Mouse (Mus musculus) heart, postnatal 36 days (tissue): ENCODE data around the gene Dnah8. TPM values are rescaled to one million over a fixed set of nuclear protein-coding genes. Genes with fewer than 3 reads are reported as not detected.

ENCODE experiments used
- DNase-seq, 2 experiments: peaks; one replicate each; pipeline ENCODE4 v3.0.0; 2021 to 2022
- intact Hi-C: fragments of 180-260 bp; cut with DNase I; formaldehyde crosslinking; loops from one replicate; pipeline ENCODE4 v1.15.1; 2025
- total RNA-seq, 2 experiments: library from RNA; stranded (reverse); gene quantifications; 2 replicates each; pipeline ENCODE4 v1.2.3; 2021

The Dnah8 gene
- total RNA-seq, 2 experiments from 2014 or later, result 1.2 TPM

- no peak for DNase-seq
- intact Hi-C loops, result no loop called here
These were observed 33.5 kb downstream of the Dnah8 start for GRCm38 (mm10) chr17:30657530-30658151.

GRCm38 (mm10) chr17:30658152-30658544 is 34.0 kb downstream of the Dnah8 start:
- peak; percentile 53 to 55 for DNase-seq
- intact Hi-C loops, result no loop called here

DNA sequence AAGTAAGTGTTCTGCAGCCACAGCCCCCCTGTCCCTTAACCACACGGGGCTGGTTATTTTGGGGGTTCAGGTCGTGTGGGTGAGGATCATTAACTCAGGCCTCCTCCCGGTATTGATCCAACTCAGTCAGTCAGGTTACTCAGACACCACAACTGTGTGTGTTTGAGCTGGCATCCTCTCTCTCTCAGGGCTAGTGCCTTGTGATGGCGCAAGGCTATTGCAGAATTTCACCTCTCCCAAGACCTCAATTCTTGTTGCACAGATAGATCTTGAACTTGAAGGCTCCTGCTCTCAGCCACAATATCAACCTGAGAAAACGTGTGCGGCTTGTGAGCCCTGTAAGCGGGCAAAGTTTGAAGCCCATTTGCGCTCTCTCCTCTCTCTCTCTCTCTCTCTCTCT is 38.0 kb downstream of the Dnah8 start:
- no peak for DNase-seq
- intact Hi-C loops, result no loop called here

GRCm38 (mm10) chr17:30663170-30663569 is 39.0 kb downstream of the Dnah8 start:
- intact Hi-C loops, result no loop called here
- DNase-seq, result no peak

DNA sequence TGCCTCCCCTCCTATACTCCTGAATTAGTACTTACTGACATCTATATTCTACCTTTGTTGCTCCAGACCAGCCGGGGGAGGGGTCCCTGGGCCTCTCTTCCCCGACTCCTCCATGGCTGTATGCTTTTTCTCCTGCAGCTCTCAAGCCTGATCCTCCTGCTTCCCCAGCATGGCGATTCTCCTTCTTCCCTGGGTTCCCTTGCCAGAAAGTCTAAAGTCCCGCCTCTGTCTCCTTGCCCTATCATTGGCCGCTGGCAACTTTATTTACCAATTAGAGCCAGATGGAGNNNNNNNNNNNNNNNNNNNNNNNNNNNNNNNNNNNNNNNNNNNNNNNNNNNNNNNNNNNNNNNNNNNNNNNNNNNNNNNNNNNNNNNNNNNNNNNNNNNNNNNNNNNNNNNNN is 40.7 kb downstream of the Dnah8 start:
- DNase-seq, result no peak
- intact Hi-C loops, result no loop called here

GRCm38 (mm10) chr17:30672556-30672955 is 48.4 kb downstream of the Dnah8 start:
- no peak for DNase-seq
- intact Hi-C loops, result no loop called here

- intact Hi-C loops, result no loop called here
- DNase-seq, result no peak
These were observed 48.9 kb downstream of the Dnah8 start for GRCm38 (mm10) chr17:30673023-30673422.

DNA sequence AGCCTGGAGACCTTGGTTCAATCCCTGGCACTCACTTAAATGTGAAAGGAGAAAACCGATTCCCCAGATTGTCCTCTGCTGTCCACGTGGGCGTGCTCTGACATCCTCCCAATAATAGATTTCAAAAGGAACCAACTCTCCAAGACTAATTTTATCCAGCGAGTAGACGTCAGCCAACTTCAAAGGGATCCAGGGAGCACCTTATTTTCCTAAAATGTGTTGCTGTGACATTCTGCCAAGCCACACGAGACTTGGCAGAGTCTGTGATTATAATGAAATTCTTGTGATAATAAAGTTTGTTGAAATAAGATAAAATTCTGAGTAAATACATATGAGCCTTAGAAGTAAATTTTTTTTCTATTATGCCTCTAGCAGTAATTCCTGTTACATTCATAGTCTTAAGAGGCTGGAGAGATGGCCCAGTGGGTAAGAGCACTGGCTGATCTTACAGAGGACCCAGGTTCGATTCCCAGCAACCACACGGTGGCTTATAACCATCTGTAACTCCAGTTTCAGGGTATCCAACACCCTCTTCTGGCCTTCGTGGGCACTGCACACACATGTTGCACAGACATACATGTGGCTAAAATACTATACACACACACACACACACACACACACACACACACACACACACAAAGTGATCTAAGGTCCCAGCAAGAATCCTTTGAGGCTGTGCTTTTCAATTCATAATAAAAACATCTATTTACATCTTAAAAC is 51.0 kb downstream of the Dnah8 start:
- intact Hi-C loops, result no loop called here
- DNase-seq, result no peak

DNA sequence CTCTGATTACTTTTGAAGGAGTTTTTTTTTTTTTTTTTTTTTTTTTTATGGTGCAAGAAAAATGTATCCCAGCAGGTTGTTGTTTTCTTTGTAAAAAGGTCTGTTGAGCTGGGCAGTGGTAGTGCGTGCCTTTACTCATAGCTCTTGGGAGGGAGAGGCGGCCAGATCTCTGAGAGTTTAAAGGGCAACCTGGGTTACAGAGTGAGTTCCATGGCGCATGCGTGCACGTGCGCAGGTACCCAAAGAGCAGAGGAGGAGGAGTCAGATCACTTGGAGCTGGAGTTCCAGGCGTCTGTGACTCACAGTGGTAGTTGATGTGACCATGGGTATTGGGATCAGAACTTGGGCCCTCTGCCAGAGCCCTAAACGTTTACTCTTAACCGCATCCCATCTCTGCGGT is 54.4 kb downstream of the Dnah8 start:
- intact Hi-C loops, result no loop called here

GRCm38 (mm10) chr17:30679612-30680011 is 55.5 kb downstream of the Dnah8 start:
- intact Hi-C loops, result loop anchor here (5.0 kb wide), 1 partner anchor 122 kb away; no protein-coding TSS in a partner anchor
- DNase-seq, result no peak

More for the DNA sequence above, 54.4 kb downstream of the Dnah8 start:
- DNase-seq, result no peak

- intact Hi-C loops, result loop anchor here (5.0 kb wide), 1 partner anchor 124 kb away; no protein-coding TSS in a partner anchor
- peak; percentile 22 to 61 for DNase-seq
These were observed 57.5 kb downstream of the Dnah8 start for GRCm38 (mm10) chr17:30681604-30682003.

GRCm38 (mm10) chr17:30690181-30690580 is 66.0 kb downstream of the Dnah8 start:
- DNase-seq, result no peak
- intact Hi-C loops, result no loop called here

- intact Hi-C loops, result no loop called here
- no peak for DNase-seq
These were observed 67.3 kb downstream of the Dnah8 start for GRCm38 (mm10) chr17:30691481-30691880.

GRCm38 (mm10) chr17:30694281-30694680 is 70.1 kb downstream of the Dnah8 start:
- DNase-seq, result no peak
- intact Hi-C loops, result no loop called here

DNA sequence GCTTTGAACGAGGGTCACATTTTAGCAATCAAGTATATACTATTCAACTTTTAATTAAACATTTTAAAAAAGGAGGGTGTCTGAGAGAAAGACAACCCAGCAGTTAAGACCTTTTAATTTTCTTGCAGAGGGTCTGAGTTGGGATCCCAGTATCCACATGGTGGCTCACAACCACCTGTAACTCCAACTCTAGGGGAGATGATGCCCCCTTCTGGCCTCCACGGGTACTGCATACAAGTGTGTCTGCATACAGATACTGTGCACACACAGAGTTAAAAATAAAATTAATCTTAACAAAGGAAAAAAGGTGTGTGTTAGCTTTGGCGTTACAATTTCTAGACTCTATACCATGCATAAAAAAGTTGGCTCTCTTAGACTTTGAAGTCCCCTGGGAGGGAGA is 90.6 kb downstream of the Dnah8 start:
- no peak for DNase-seq
- intact Hi-C loops, result no loop called here

DNA sequence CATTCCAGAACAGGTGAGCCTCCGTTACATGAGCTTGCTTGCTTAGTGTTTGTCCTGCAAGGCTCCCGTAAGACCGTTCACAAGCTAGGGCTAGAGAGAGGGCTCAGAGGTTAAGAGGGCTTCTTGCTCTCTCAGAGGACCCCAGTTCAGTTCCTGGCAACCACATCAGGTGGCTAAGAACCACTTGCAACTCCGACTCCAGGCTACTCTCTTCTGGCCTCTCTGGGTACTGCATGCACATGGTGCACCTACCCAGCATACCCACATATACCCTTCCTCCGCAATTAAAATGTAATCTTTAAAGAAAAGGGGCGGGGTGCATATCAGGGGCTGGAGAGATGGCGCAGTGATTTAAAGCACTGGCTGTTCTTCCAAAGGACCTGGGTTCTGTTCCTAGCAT is 94.0 kb downstream of the Dnah8 start:
- DNase-seq, result no peak
- intact Hi-C loops, result no loop called here

- intact Hi-C loops, result no loop called here
- DNase-seq, result no peak
These were observed 94.9 kb downstream of the Dnah8 start for GRCm38 (mm10) chr17:30719031-30719430.

DNA sequence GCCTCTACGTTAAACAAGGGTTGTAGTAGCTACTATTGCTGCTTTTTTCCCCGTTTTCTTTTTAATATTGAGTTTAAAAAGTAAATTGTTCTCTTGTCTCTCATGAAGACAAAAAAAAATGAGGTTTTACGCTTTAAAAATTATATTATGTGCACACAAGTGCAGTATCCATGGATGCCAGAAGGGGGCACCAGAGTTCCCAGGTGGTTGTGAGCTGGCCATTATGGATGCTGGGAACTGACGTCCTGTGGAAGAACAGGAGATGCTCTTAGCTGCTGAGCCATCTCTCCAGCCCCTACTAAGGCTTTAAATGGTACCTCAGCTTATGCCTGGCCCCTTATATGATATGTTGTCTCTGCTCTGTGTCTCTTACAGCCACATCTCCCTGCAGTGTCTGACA is 103.6 kb downstream of the Dnah8 start:
- no peak for DNase-seq
- intact Hi-C loops, result no loop called here

DNA sequence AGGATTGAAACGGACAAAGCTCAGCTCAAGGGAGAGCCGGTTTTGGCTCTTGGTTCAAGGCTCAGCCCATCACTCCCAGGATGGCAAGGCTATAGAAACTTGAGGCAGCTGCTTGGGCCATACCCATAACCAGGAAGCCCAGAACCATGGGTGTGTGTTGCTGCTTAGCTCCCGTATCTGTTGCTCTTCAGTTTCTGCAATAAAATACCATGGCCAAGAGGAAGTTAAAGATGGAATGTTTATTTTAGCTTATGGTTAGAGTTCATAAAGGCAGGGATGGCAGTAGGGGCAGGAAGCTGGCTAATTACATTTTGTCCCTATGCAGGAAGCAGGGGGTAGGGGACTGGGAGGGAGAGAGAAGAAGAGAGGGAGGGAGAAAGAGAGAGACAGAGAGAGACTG is 108.6 kb downstream of the Dnah8 start:
- no peak for DNase-seq
- intact Hi-C loops, result no loop called here

DNA sequence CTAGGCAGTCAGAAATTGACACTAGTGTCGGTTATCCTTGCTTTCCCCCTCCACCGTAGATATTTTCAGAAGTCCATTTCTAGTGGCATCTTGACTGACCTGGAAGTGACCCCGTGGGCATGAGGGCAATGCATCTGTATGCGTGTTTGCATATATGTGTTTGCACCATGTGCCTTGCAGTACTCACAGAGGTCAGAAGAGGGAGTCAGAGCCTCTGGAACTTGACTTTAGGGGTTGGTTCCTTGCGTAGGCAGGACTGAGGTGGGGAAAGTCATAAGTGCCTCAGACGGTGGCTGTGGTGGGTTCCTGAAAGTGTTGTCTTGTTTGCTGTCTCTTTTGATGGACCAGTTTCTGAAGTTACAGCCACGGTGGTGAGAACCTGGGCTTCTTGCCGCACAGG is 110.6 kb downstream of the Dnah8 start:
- DNase-seq, result no peak
- intact Hi-C loops, result loop anchor here (5.0 kb wide), 1 partner anchor 282 kb away; no protein-coding TSS in a partner anchor

- no peak for DNase-seq
- intact Hi-C loops, result loop anchor here (5.0 kb wide), 1 partner anchor 283 kb away; no protein-coding TSS in a partner anchor
These were observed 111.3 kb downstream of the Dnah8 start for GRCm38 (mm10) chr17:30735454-30735853.

- DNase-seq, result peak; percentile 20 to 34
- intact Hi-C loops, result loop anchor here (5.0 kb wide), 1 partner anchor 285 kb away; no protein-coding TSS in a partner anchor
These were observed 113.6 kb downstream of the Dnah8 start for GRCm38 (mm10) chr17:30737797-30738196.
